Mouse (Mus musculus) cerebellum, adult 8-10 months (tissue): ENCODE data around the gene Cideb.

Experiments
- DNase-seq: peaks from one replicate; pipeline ENCODE4 v3.0.0; 2022

The Cideb gene

GRCm38 (mm10) chr14:55763166-55763565 is 4.9 kb upstream of the Cideb start:
- no peak for DNase-seq

- DNase-seq: peak; percentile 43
These were observed 4.0 kb upstream of the Cideb start for GRCm38 (mm10) chr14:55762001-55762821.

- no peak for DNase-seq
These were observed 2.9 kb upstream of the Cideb start, which contains the start of gene Ltb4r2 for GRCm38 (mm10) chr14:55761163-55761562. TSS of gene Ltb4r2 (plus strand) at chr14:55761428.

GRCm38 (mm10) chr14:55760156-55760555 is 1.9 kb upstream of the Cideb start:
- DNase-seq: peak; percentile 89

GRCm38 (mm10) chr14:55757566-55757965 is 692 bp downstream of the Cideb start:
- no peak for DNase-seq

- DNase-seq: no peak
These were observed 11.0 kb downstream of the Cideb start for GRCm38 (mm10) chr14:55747051-55747847.

- DNase-seq: no peak
These were observed 12.4 kb downstream of the Cideb start for GRCm38 (mm10) chr14:55745861-55746237.

GRCm38 (mm10) chr14:55745180-55745860 is 12.9 kb downstream of the Cideb start, which contains the start of the genes Dhrs1 and Nop9:
TSS of gene Dhrs1 (minus strand) at chr14:55745690.
TSS of gene Nop9 (plus strand) at chr14:55745693.
- DNase-seq: peak; percentile 78

- peak; percentile 81 for DNase-seq
These were observed 14.5 kb downstream of the Cideb start for GRCm38 (mm10) chr14:55743711-55744110.

GRCm38 (mm10) chr14:55737086-55737687 is 21.1 kb downstream of the Cideb start:
- no peak for DNase-seq

GRCm38 (mm10) chr14:55735758-55736157 is 22.5 kb downstream of the Cideb start:
- no peak for DNase-seq

- no peak for DNase-seq
These were observed 22.9 kb downstream of the Cideb start for GRCm38 (mm10) chr14:55735334-55735733.

GRCm38 (mm10) chr14:55734869-55735268 is 23.4 kb downstream of the Cideb start:
- no peak for DNase-seq

- DNase-seq: no peak
These were observed 24.4 kb downstream of the Cideb start for GRCm38 (mm10) chr14:55733889-55734288.

- DNase-seq: no peak
These were observed 27.7 kb downstream of the Cideb start for GRCm38 (mm10) chr14:55730531-55731032.

- no peak for DNase-seq
These were observed 28.1 kb downstream of the Cideb start for GRCm38 (mm10) chr14:55730116-55730515.

- DNase-seq: no peak
These were observed 30.2 kb downstream of the Cideb start for GRCm38 (mm10) chr14:55727889-55728685.

GRCm38 (mm10) chr14:55726261-55726660 is 32.0 kb downstream of the Cideb start:
- no peak for DNase-seq

- DNase-seq: no peak
These were observed 33.8 kb downstream of the Cideb start for GRCm38 (mm10) chr14:55724411-55724871.

GRCm38 (mm10) chr14:55723433-55723832 is 34.8 kb downstream of the Cideb start:
- no peak for DNase-seq

GRCm38 (mm10) chr14:55722438-55722945 is 35.8 kb downstream of the Cideb start:
- DNase-seq: no peak
